Mouse (Mus musculus) C2C12 (cell line): ENCODE data around the gene Nav2.

ENCODE experiments used
- CTCF ChIP-seq: IDR thresholded peaks from one replicate; pipeline ENCODE4 v1.5.1; 2011; ENCODE audit not compliant: control insufficient read depth, insufficient read depth, insufficient read length
- MAX ChIP-seq: IDR thresholded peaks from one replicate; pipeline ENCODE4 v1.6.1; 2011; ENCODE audit warnings: mild to moderate bottlenecking, control low read depth
- MYOD1 ChIP-seq: IDR thresholded peaks from one replicate; pipeline ENCODE4 v1.6.1; 2011; ENCODE audit warnings: low read depth; ENCODE audit not compliant: control insufficient read depth, insufficient read length
- MYOG ChIP-seq: IDR thresholded peaks from one replicate; pipeline ENCODE4 v1.6.1; 2011; ENCODE audit not compliant: control insufficient read depth, insufficient read length; ENCODE audit errors: extremely low read depth
- USF1 ChIP-seq: IDR thresholded peaks from one replicate; pipeline ENCODE4 v1.6.1; 2011; ENCODE audit warnings: low read depth, mild to moderate bottlenecking, control low read depth, moderate library complexity

- TF ChIP-seq CTCF: no peak
- no peak for TF ChIP-seq MAX
- TF ChIP-seq USF1: no peak
- TF ChIP-seq MYOG: no peak
- TF ChIP-seq MYOD1: no peak
These were observed 540.1 kb downstream of the Nav2 start for GRCm38 (mm10) chr7:49448580-49448979.
